Mouse (Mus musculus) monocyte, adult 5-6 weeks (primary cell): ENCODE data around the gene Surf6. TPM values are rescaled to one million over a fixed set of nuclear protein-coding genes. Genes with fewer than 3 reads are reported as not detected.
A peak's percentile ranks its signal among the peaks of the same experiment; 100 is the strongest.
"Not testable (repeated sequence)": the region's sequence is repeated elsewhere in the genome, so short reads cannot be mapped to it uniquely, and the experiment has no call there.

Source experiments
- ATAC-seq: fragments of 153-309, 156-312 bp; replicated peaks from 2 replicates; pipeline ENCODE4 v1.8.0; 2017; ENCODE audit warnings: mild to moderate bottlenecking; ENCODE audit not compliant: low TSS enrichment, insufficient number of reproducible peaks, severe bottlenecking, poor library complexity, low FRiP score
- total RNA-seq: library from RNA; stranded (forward); fragments of 200-1000, 200-491, 200-594 nt; gene quantifications from 3 replicates; pipeline ENCODE4 v1.2.3, GENCODE M21; 2017

The Surf6 gene
- total RNA-seq, 1 experiment from 2014 or later = 45.0 TPM

- no peak for ATAC-seq
Observed at GRCm38 (mm10) chr2:26914148-26914941, 11.7 kb upstream of the Surf6 start.

GRCm38 (mm10) chr2:26913416-26914147 lies 10.9 kb upstream of the Surf6 start:
- no peak for ATAC-seq

- ATAC-seq = no peak
Observed at GRCm38 (mm10) chr2:26912253-26912770, 9.6 kb upstream of the Surf6 start.

GRCm38 (mm10) chr2:26910994-26911765 lies 8.5 kb upstream of the Surf6 start:
- ATAC-seq = no peak

GRCm38 (mm10) chr2:26910124-26910993 lies 7.7 kb upstream of the Surf6 start, which contains the start of the genes Med22 and Rpl7a:
Med22 (minus strand) TSS chr2:26910677.
Rpl7a (plus strand) TSS chr2:26910764.
- ATAC-seq = peak; percentile 80

- no peak for ATAC-seq
Observed at GRCm38 (mm10) chr2:26909387-26909784, 6.7 kb upstream of the Surf6 start.

- no peak for ATAC-seq
Observed at GRCm38 (mm10) chr2:26908710-26909386, 6.2 kb upstream of the Surf6 start.

GRCm38 (mm10) chr2:26907109-26907508 lies 4.4 kb upstream of the Surf6 start:
- ATAC-seq = no peak

- no peak for ATAC-seq
Observed at GRCm38 (mm10) chr2:26906431-26906830, 3.8 kb upstream of the Surf6 start.

GRCm38 (mm10) chr2:26905936-26906335 lies 3.3 kb upstream of the Surf6 start:
- ATAC-seq = no peak

GRCm38 (mm10) chr2:26903311-26903710 lies 632 bp upstream of the Surf6 start:
- no peak for ATAC-seq

- no peak for ATAC-seq
Observed at GRCm38 (mm10) chr2:26901834-26902400, 762 bp downstream of the Surf6 start.

GRCm38 (mm10) chr2:26900731-26901130 lies 1.9 kb downstream of the Surf6 start:
- no peak for ATAC-seq

GRCm38 (mm10) chr2:26895898-26896297 lies 6.8 kb downstream of the Surf6 start:
- ATAC-seq = no peak

GRCm38 (mm10) chr2:26886170-26886569 lies 16.5 kb downstream of the Surf6 start:
- not testable (repeated sequence) for ATAC-seq

GRCm38 (mm10) chr2:26885541-26885940 lies 17.1 kb downstream of the Surf6 start:
- ATAC-seq = not testable (repeated sequence)

GRCm38 (mm10) chr2:26878571-26878970 lies 24.1 kb downstream of the Surf6 start:
- ATAC-seq = no peak
